Mouse (Mus musculus) liver, embryonic 12.5 days (tissue): ENCODE measurements around the gene Olfr1366. TPM values are rescaled to one million over a fixed set of nuclear protein-coding genes. Genes with fewer than 3 reads are reported as not detected.

Experiments used
- ATAC-seq: fragments of 200-750 bp; cut with Nextera tagmentation; 2 replicates; pipeline ENCODE4 v1.8.0; 2017; ENCODE audit warnings: moderate number of reproducible peaks, mild to moderate bottlenecking, moderate library complexity
- H3K27ac ChIP-seq: fragments of 300-500 bp; sonication (generic); 2 replicates; pipeline ENCODE4 v1.5.1; 2016; ENCODE audit warnings: mild to moderate bottlenecking
- H3K27me3 ChIP-seq: fragments of 300-500 bp; sonication (generic); replicated peaks from 2 replicates; pipeline ENCODE4 v1.6.1; 2016; ENCODE audit warnings: mild to moderate bottlenecking, moderate library complexity
- H3K36me3 ChIP-seq: fragments of 300-500 bp; sonication (generic); 2 replicates; pipeline ENCODE4 v1.6.1; 2016; ENCODE audit warnings: mild to moderate bottlenecking, moderate library complexity
- H3K4me1 ChIP-seq: fragments of 300-500 bp; sonication (generic); 2 replicates; pipeline ENCODE4 v1.6.1; 2016
- H3K4me2 ChIP-seq: fragments of 300-500 bp; sonication (generic); 2 replicates; pipeline ENCODE4 v1.6.1; 2016; ENCODE audit warnings: mild to moderate bottlenecking, moderate library complexity
- H3K4me3 ChIP-seq: fragments of 300-500 bp; sonication (generic); 2 replicates; pipeline ENCODE4 v1.5.1; 2016; ENCODE audit warnings: mild to moderate bottlenecking, moderate library complexity
- H3K9ac ChIP-seq: fragments of 300-500 bp; sonication (generic); 2 replicates; pipeline ENCODE4 v1.6.1; 2016; ENCODE audit warnings: mild to moderate bottlenecking, moderate library complexity
- H3K9me3 ChIP-seq: fragments of 300-500 bp; sonication (generic); replicated peaks from 2 replicates; pipeline ENCODE4 v1.6.1; 2016; ENCODE audit warnings: mild to moderate bottlenecking, moderate library complexity
- WGBS: fragments of 180-500 bp; shearing (Covaris S2); methylation state at CpG from one replicate; pipeline ENCODE4 v1.1.7; 2016; ENCODE audit not compliant: insufficient replicate concordance; 5-methylcytosine and 5-hydroxymethylcytosine counted together
- polyA plus RNA-seq: library from polyadenylated mRNA; unstranded; fragments of >200 nt; fragmentation: Nextera tagmentation; extraction: Ambion mirVana; gene quantifications from 2 replicates; pipeline ENCODE4 v1.2.1, GENCODE M21; 2016

The Olfr1366 gene
- polyA plus RNA-seq, 1 experiment from 2014 or later = not detected

DNA sequence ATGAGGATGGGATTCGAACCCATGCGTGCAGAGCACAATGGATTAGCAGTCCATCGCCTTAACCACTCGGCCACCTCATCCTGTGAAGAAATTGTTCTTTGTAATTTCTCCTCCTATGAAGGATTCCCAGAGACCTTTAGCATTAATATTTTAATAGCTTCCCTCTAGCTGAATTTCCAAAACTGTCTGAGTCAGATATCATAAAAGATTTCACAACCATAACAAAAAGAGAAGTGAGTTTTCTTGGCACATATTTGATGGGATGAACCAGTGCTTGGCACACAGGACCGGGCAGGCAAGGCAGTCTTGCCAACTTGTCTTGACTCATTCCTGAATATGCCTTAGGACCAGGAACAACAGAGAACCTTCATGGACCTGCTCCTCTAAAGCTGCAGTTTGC is 49.8 kb downstream of the Olfr1366 start:
- H3K4me3 ChIP-seq = no peak overlapping the region
- H3K27me3 ChIP-seq = no peaks in the 10 kb centered on the region
- no peaks in the 10 kb centered on the region for H3K9me3 ChIP-seq
- H3K27ac ChIP-seq = no peak overlapping the region
- ATAC-seq = no peak
- no peaks in the 10 kb centered on the region for H3K4me1 ChIP-seq
- 81% methylated on average over 5 of the region's 5 CpGs for WGBS
- H3K36me3 ChIP-seq = no peaks in the 10 kb centered on the region
- H3K4me2 ChIP-seq = no peak overlapping the region
- no peak overlapping the region for H3K9ac ChIP-seq

DNA sequence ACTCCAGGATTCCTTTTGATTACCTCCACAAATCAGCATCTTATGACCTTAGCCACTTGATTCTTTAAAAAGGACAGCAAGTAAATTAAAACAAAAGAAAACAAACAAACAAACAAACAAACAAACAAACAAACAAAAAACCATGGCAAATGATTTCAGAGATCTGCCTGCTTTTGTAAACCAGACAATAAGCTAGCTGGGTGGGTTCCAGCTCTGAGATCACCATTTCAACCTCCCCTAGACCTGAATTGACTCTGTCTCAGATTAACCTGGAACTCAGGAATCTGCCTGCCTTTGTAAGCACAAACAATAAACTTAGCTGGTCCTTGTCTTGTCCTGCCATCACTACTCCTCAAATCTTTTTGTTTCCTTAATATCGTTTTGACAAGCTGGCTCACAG is 55.7 kb downstream of the Olfr1366 start:
- no peak for ATAC-seq
- no peaks in the 10 kb centered on the region; the same call in 1 of the 2 replicates for H3K27me3 ChIP-seq
- 73% methylated on average over 1 of the region's 1 CpGs for WGBS
- no peaks in the 10 kb centered on the region for H3K36me3 ChIP-seq
- H3K4me3 ChIP-seq = no peak overlapping the region
- no peak overlapping the region for H3K27ac ChIP-seq
- H3K4me2 ChIP-seq = no peak overlapping the region
- H3K4me1 ChIP-seq = no peaks in the 10 kb centered on the region
- H3K9me3 ChIP-seq = no peaks in the 10 kb centered on the region
- no peak overlapping the region for H3K9ac ChIP-seq

Other genes with a start within 250 kb of the Olfr1366 start
- not detected in 2 replicates for gene Gpx6, start 230.7 kb downstream of the Olfr1366 start, polyA plus RNA-seq
- not detected in 2 replicates for gene Olfr1367, start 195.9 kb downstream of the Olfr1366 start, polyA plus RNA-seq
- gene Zscan12, start 180.0 kb downstream of the Olfr1366 start, polyA plus RNA-seq = 5.5 and 5.8 TPM in 2 replicates
- gene Zkscan3, start 140.1 kb downstream of the Olfr1366 start, polyA plus RNA-seq = 34.8 and 36.2 TPM in 2 replicates
- gene Pgbd1, start 101.8 kb downstream of the Olfr1366 start, polyA plus RNA-seq = 1.6 and 2.1 TPM in 2 replicates
- 9.1 and 10.4 TPM in 2 replicates for gene Zscan26, start 89.1 kb downstream of the Olfr1366 start, polyA plus RNA-seq
- 0.43 and 0.78 TPM in 2 replicates for gene Nkapl, start 74.3 kb downstream of the Olfr1366 start, polyA plus RNA-seq
- 0.62 and 0.78 TPM in 2 replicates for gene Zkscan4, start 63.9 kb downstream of the Olfr1366 start, polyA plus RNA-seq
- gene Gm10065, start 63.4 kb downstream of the Olfr1366 start, polyA plus RNA-seq = not detected in 2 replicates
- gene AK157302, start 47.6 kb downstream of the Olfr1366 start, polyA plus RNA-seq = 0.56 TPM in 2 replicates
- gene Gm11273, start 41.4 kb downstream of the Olfr1366 start, polyA plus RNA-seq = 4.7 and 6.3 TPM in 2 replicates
- 2.6 and 2.8 TPM in 2 replicates for gene Zkscan8, start 11.7 kb downstream of the Olfr1366 start, polyA plus RNA-seq
- gene Olfr1535, start 17.1 kb upstream of the Olfr1366 start, polyA plus RNA-seq = not detected in 2 replicates
- gene Olfr1364, start 39.0 kb upstream of the Olfr1366 start, polyA plus RNA-seq = not detected in 2 replicates
- gene Olfr1362, start 71.2 kb upstream of the Olfr1366 start, polyA plus RNA-seq = not detected in 2 replicates
- gene Olfr11, start 99.7 kb upstream of the Olfr1366 start, polyA plus RNA-seq = not detected in 2 replicates
- gene Olfr1361, start 120.6 kb upstream of the Olfr1366 start, polyA plus RNA-seq = not detected in 2 replicates
- gene Olfr1360, start 134.6 kb upstream of the Olfr1366 start, polyA plus RNA-seq = not detected in 2 replicates
- not detected in 2 replicates for gene Olfr1359, start 155.3 kb upstream of the Olfr1366 start, polyA plus RNA-seq
- gene Hist1h2bl, start 173.3 kb upstream of the Olfr1366 start, polyA plus RNA-seq = 1.5 and 1.7 TPM in 2 replicates
- 13.8 and 17.6 TPM in 2 replicates for gene Hist1h2ai, start 173.6 kb upstream of the Olfr1366 start, polyA plus RNA-seq
- gene Hist1h3h, start 174.9 kb upstream of the Olfr1366 start, polyA plus RNA-seq = 8.3 and 14.2 TPM in 2 replicates
- 6.4 and 6.5 TPM in 2 replicates for gene Hist1h2bm, start 179.2 kb upstream of the Olfr1366 start, polyA plus RNA-seq
- 0.59 and 0.75 TPM in 2 replicates for gene Hist1h4j, start 192.3 kb upstream of the Olfr1366 start, polyA plus RNA-seq
- 3.7 and 5.9 TPM in 2 replicates for gene Hist1h4k, start 207.7 kb upstream of the Olfr1366 start, polyA plus RNA-seq
- 42.8 and 58.5 TPM in 2 replicates for gene Hist1h2ak, start 211.0 kb upstream of the Olfr1366 start, polyA plus RNA-seq
- 8.6 and 8.9 TPM in 2 replicates for gene Hist1h2bn, start 211.3 kb upstream of the Olfr1366 start, polyA plus RNA-seq
- 41.6 and 43.0 TPM in 2 replicates for gene Hist1h1b, start 237.8 kb upstream of the Olfr1366 start, polyA plus RNA-seq
- 169 and 188 TPM in 2 replicates for gene Hist1h3i, start 240.6 kb upstream of the Olfr1366 start, polyA plus RNA-seq
- 11.2 and 14.0 TPM in 2 replicates for gene Hist1h2an, start 244.4 kb upstream of the Olfr1366 start, polyA plus RNA-seq
- gene Hist1h2bp, start 244.7 kb upstream of the Olfr1366 start, polyA plus RNA-seq = 3.6 and 5.6 TPM in 2 replicates